Mouse (Mus musculus) cerebellum, postnatal 4 days (tissue): Measurements from ENCODE around the gene Disp2.

Experiments
- DNase-seq, 2 experiments: peaks; one replicate each; pipeline ENCODE4 v3.0.0; 2022; ENCODE audit warnings: low spot score in 2 of 2, mixed read lengths in 1 of 2

Gene Disp2

DNA sequence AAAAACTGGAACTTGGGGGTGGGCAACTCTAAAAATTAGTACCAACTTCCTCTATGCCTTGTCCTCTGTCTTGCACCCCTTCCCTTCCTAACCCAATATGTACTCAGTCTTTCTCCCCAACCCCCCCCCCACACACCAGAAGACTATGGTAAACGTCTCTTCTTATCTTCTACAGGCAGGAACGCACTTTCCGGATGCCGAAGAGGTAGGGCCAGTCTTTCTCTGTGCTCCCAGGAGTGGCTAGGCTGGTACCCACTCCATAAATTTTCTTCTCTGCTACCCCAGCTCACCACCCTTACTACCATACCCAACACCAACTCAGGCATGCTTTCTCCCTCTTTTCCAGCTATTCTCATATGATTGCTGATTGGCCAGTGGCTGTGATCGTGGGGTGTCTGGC, 7.0 kb downstream of the Disp2 start:
- DNase-seq: no peak

DNA sequence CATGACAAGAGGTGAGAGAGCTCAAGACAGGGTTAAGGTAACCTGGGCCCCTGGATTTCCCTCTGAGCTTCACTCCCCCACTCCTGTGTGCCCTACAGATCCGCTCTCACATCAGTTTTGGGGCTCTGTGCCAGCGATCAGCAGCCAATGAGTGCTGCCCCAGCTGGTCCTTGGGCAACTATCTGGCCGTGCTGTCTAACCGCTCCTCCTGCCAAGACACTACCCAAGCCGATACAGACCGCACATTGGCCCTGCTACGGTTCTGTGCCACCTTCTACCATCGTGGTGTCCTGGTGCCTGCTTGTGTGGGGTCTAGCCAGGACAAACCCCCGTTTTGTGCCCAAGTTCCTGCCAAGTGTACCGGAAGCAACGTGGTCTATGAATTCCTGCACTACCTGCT, 10.0 kb downstream of the Disp2 start:
- DNase-seq: peak in 1 of 2 experiments; percentile 79

DNA sequence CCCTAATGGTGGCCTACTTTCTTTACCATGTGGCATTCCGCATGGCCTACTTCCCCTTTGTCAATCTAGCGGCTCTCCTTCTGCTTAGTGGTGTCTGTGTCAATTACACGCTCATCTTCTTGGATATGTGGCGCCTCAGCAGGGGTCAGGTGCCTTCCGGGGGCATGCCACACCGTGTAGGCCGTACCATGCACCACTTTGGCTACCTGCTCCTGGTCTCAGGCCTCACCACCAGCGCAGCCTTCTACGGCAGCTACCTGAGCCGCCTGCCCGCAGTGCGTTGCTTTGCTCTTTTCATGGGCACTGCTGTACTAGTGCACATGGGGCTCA, 10.7 kb downstream of the Disp2 start:
- no peak for DNase-seq

DNA sequence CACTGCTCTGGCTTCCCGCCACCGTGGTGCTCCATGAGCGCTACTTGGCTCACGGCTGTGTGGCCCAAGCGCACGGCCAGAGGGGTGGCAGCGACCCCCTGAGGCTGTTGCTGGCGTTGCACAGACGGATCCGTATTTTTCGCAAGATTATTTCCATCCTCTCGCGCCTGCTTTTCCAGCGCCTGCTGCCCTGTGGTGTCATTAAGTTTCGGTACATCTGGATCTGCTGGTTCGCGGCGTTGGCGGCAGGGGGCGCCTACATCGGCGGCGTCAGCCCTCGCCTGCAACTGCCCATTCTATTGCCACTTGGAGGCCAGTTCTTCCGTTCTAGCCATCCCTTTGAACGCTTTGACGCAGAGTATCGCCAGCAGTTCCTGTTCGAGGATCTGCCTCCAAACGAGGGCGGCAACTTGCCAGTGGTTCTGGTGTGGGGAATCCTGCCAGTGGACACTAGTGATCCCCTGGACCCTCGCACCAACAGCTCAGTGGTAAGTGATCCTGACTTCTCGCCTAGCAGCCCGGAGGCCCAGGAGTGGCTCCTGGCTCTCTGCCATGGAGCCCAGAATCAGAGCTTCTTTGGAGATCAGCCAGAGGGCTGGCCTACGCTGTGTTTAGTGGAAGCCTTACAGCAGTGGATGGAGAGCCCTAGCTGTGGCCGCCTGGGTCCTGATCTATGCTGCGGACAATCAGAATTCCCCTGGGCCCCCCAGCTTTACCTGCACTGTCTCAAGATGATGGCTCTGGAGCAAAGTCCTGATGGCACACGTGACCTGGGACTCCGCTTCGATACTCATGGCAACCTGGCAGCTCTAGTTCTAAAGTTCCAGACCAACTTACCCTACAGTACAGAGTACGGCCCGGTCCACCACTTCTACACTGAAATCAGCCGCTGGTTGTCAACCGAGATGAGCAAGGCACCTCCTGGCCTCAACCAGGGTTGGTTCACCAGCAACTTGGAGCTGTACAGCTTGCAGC, 11.3 kb downstream of the Disp2 start:
- DNase-seq: peak; percentile 62 to 89

DNA sequence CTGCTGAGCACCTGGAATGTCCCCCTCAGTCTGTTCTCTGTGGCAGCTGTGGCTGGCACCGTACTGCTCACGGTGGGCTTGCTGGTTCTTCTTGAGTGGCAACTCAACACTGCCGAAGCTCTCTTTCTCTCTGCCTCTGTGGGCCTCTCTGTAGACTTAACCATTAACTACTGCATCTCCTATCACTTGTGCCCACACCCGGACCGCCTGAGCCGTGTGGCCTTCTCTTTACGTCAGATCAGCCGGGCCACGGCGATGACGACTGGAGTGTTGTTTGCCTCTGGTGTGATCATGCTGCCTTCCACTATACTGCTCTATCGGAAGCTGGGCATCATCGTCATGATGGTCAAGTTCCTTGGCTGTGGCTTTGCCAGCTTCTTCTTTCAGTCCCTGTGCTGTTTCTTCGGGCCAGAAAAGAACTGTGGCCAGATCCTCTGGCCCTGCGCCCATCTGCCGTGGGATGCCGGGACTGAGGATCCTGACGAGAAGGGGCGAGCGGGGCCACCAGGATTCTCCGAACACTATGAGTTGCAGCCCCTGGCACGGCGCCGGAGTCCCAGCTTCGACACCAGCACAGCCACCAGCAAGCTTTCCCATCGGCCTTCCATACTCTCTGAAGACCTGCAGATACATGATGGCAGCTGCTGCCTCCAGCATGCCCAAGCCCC, 12.2 kb downstream of the Disp2 start:
- DNase-seq: peak in 1 of 2 experiments; percentile 35

DNA sequence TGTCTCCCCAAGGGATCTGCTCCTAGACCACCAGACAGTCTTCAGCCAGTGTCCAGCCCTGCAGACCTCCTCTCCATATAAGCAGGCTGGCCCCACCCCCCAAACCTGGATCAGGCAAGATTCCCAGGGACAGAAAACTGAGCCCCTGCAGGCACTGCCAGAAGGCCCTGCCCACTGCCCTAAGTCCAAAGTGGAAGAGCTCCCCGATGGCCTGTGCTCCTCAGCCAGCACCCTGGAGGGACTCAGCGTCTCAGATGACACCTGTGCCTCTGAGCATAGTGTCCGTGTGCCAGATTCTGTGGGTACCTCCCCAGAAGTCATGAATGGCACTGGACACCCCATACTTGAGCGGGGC, 12.7 kb downstream of the Disp2 start:
- no peak for DNase-seq

DNA sequence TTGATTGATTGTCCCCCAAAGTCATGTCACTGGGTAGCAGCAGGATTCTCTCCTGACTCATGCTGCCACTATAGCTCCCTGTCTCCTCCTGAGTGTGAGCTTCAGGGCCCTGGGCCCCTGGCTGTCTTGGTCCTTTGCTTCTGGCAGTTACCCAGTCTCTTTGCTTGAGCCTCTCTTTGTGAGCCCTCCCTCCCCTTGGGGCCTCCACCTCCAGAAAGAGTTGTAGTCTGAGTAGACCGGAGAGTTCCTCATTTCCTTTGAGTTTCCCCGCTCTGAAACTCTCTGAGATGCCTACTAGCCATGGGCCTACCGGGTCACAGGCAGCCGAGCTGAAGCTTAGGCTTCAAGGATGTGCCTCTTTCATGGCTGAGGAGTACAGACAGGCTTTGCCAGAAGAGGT, 14.1 kb downstream of the Disp2 start:
- DNase-seq: no peak

DNA sequence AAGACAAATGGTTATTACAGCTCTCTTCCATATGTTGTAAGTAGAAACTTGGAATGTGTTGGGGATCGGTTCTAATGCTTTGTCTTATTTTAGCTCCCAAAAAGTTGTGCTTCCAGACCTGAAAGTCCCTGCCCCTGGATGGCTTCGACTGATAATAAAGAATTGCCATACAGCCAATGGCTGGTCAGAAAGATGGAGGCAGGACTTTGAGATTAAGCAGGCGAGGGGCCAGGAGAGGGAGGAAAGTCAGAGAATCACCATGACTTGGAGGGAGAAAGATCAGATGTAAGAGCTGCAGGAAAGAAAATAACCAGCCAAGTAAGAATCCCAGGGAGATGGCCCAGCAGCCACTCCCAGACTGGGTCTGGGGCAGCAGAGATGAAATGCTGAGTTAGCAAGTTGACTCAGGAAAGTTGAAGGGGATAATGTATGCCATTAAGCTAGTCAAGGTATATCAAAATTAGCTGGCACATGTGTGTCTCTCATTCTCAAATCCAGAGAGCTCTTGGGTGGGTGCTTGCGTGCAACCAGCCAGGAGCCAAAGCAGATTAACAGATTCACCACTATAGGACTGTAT, 23.1 kb downstream of the Disp2 start:
- DNase-seq: no peak

DNA sequence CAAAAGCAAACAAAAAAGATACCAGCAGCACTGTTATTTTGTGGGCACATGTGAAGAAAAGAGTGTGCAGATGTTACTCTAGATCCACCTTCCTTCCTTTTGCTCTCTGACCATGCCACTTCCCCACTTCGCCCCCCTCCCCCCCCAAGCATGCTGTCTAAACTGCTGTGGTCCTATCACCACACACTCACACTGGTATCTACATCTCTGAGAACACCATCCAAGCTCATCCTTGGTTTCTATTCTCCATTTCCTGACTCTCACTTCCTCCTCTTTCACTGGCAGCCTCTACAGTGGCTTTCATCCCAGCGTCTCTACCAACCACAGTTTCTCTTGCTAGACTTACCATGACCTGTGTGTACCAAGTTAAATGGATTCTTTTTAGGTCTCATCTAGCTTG, 25.0 kb downstream of the Disp2 start:
- DNase-seq: no peak

DNA sequence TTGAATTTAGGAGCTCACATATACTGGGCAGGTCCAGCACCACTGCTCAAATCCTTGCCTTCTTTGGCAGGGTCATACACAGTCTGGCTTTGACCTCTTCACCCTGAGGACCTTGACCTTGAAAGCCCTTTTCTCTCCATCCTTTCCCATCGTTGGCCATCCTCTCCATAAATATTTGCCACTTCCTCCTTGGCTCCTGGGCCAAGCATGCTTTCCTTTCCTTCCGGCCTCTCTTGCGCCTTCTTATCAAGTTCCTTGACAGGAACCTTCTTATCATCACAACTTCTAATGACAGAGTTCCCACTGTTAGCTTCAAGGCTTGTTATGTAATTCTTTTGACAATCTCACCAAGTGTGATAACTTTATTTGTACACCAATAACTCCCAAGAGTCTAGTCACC, 25.6 kb downstream of the Disp2 start:
- DNase-seq: no peak

DNA sequence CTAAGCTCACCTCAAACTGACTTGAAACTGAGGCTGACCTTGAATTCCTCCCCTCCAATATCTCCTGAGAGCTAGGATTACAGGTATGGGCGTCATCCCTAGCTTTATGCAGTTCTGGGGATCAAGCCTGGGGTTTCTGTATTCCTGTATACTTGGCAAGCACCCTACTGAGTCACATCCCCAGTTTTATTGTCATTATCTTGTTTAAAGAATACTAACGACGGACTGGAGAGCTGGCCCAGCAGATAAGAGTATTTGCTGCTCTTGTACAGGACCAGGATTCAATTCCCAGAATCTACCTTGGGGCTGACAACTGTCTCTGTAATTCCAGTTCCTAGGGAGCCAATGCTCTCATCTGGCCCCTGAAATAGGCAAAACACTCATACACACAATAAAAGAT, 26.2 kb downstream of the Disp2 start:
- no peak for DNase-seq

DNA sequence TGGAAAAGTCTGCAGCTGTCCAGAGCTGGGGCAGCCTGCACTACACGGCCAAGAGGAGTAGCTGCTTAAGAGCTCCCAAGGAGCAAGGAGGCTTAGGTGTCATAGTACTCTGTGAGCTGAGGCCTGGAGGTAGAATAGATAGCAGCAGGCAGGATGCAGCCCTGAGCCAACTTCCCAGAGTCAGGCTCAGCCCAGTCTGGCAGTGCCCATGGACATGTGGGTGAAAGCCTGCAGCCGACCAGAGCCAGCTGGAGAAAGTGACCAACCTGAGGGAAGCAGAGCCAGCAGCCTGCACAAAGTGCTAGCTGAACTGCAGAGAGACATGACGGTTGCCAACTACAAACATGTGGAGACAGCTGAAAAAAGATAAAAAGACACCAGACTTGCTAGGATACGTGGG, 27.3 kb downstream of the Disp2 start:
- DNase-seq: no peak

DNA sequence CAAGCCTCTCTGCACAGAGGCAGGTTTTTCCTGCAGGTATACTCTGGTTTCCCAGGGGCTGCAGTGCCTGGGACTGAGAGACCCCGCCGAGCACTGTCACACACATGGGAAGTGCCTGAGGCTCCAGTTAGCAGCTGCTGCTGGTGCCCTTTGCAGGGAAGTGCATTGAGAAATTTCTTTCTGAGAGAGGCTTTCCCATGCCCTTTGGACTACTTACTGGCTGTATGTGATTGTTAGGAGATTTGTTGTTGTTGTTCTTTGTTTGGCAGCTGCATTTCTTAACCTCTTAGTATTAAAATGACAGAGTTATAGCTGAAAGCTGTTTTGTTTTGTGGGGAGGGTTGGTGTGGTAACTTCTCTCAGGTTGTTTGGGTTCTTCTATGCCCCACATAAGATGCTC, 31.3 kb downstream of the Disp2 start:
- DNase-seq: no peak

DNA sequence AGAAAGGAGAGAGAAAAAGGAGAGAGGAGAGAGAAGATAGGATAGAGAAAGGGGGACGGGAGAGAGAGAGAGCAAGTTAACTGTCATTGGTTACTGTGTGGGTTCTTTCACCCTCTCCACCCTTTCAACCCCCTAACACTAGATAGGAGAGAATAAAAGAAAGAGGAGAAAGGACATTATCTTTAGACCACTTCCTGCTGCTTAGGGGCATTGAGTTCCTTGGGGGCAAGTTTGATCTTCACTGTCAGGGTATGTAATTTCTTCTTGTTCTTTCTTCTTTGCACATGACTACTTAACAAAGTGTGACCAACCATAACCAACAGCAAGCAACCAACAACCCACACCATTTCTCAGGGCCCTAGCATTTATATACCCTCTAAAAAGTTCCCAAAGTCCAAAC, 33.2 kb downstream of the Disp2 start:
- no peak for DNase-seq

DNA sequence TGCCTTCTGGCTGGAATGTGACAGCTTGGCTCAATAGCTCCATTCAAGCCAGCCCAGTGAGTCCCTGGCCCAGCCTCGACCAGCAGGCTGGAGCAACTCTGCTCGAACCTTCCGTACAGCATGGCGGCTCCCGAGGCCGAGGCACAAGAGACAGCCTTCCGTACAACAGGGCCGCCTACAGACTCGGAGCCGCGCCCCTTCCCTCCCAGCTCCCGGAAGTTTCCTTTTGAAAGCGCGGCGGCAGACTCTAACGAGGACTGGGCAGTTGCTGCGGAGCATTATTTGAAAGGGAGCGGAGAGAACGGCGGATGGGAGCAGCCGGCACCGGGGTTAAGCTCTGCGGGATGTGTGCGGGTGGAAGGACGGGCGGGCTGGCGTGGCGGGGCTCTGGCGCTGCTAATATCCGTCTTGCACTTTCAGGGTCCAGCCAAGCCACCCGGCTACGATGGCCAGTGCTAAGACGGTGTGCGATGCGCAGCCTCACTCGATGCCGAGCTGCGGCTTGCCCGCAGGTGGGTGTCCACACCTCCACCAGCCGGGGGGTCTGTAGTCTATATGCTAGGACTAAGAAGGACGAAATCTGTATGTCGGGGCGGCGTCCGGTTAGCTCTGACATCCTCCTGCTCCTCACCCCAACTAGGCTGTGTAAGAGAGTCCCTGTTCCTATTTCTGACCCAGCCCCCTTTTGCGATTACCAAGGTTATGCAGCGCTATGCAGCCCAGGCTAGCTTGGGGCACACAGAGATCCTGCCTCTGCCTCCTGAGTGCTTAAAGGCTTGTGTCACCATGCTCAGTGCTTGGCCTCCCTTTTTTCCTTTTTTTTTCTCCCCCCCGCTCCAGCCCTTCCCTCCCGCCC, 34.7 kb downstream of the Disp2 start, which contains the start of gene Knstrn:
Knstrn (plus strand) TSS at position 23 of the 856 bp plus-strand sequence.
- DNase-seq: peak; percentile 60 to 81

DNA sequence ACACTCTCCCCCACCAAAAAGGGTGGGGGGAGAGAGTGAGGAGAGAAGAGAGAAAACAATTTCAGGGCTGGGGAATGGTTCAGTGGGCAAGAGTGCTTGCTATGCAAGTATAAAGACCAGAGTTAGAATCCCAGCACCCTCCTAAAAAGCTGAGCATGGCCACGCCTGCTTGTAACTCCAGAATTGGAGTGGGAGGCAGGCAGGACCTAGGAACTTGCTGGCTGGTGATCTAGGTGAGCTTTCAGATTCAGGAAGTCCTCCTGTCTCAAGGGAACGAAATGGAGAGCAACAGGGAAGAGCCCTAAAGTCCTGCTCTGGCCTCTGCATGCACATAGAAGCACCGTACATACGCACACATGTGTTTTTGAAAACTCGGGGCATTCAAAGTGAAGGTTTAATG, 43.3 kb downstream of the Disp2 start:
- DNase-seq: no peak

DNA sequence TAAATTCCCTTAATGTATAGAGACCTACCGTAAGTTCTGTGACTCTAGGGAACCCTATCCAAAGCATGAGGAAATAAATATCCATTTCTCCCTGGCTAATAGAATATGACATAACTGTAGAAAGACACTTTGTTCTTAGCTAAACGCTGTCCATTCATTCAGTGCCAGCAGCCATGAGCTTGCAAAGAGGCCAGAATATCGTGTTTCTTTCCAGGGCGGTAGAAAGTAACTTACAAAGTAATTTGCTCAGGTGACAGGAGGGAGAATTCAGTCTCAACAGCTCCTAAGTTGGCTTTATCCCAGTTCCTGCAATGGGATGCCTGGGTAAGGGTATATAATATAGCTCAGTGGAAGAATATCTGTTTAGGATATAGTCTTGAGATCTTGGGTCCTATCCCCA, 44.9 kb downstream of the Disp2 start:
- DNase-seq: no peak

DNA sequence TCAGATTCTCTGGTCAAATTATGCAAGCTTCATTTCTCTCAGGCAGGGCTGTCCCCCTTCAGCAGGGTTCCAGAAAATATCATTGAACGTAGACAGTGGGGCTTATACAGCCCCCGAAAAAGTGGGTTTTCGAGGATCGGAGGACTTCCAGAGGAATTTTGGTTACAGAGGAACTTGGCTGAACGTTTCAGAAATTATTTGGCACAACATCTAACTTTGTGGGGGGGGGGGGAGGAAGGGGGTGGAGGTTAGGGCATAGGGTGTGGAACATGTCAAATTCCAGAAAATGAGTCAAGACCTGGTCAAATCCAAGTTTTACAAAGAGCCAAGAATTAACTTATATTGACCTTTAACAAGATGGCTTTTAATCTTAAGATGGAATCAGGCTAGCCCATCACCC, 49.6 kb downstream of the Disp2 start:
- DNase-seq: no peak

DNA sequence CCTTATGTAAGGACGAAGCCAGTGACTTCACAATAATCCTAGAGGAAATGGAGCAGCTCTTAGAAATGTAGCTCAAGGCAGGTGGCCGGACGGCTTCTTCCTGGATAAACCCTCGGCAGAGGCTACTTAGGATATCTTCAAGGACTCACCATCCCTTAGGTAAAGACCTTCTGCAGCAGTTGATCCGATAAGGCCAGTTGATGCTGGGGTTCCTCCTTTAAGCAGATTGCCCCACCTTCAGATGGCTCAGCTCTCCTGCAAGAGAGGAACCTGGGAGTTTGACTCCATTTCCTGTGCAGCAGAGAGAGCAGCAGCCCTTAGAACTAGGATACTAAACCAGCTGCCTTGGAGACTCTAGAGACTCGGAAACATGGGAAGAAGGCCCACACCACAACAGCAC, 54.5 kb downstream of the Disp2 start:
- no peak for DNase-seq

DNA sequence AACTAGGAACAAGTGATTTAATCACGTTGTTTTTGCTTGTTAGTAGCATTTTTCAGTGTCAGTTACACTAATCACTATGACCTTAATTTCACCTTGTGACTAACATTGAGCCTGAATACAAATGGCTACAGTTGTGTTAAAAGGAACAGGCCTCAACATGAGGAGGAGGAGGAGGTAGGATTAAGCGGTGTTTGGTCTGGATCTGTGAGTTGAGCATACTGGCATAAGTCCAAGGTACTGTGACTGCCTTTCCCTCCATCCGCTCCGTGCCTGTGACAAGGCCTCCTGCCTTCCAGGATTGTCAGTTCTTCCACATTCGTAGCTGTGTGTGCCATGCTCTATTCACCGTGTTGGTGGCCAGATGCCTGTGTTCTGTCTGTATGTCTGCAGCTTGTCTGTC, 55.6 kb downstream of the Disp2 start:
- no peak for DNase-seq

DNA sequence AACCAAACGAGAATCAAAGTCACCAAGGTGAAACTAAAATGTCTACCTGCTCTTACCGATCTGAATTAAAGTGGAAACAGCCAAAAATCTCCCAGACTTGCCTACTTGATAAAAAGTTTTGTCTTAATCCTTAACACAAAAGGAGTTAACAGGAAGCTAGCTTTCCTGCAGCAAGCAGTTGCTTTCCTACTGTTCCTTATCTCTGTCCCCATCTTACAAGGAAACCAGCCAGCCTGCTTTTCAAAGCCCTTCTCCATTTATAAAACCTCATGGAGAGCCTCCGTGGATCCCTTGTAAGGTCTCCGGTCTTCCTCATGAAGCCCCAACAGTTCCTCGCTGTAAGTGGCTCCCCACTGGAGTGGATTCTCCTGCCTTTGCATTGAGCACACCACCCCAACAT, 58.8 kb downstream of the Disp2 start:
- no peak for DNase-seq

DNA sequence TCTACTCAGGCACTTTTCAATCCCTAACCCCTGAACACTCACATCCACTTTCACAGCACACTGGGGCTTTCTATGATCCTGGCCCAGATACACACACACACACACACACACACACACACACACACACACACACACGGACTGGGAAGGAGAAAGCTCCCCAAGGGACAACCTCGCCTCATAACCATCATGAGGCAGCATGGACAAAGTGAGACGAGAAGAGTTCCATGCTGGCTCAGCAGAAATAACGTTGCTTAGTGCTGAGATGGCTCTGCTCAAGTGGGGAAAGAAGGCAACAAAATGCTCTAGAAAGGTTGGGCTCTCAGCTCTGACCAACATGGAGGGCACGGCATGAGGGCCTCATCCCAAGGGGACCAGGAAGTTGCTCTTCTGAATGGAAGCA, 61.7 kb downstream of the Disp2 start:
- DNase-seq: no peak
